Mouse (Mus musculus) liver, adult 2 months (tissue): ENCODE data around the gene Bcl9l. TPM values are rescaled to one million over a fixed set of nuclear protein-coding genes. Genes with fewer than 3 reads are reported as not detected.

Experiments used
- DNase-seq: peaks from one replicate; pipeline ENCODE4 v3.0.0-alpha.2; 2011; ENCODE audit warnings: low read depth, low spot score; ENCODE audit errors: extremely low read depth
- H3K27ac ChIP-seq: fragments of 200-500 bp; replicated peaks from 2 replicates; pipeline ENCODE4 v1.5.1; 2012; ENCODE audit warnings: low read depth, mild to moderate bottlenecking, control low read depth, inconsistent platforms, low read length; ENCODE audit not compliant: insufficient read depth
- H3K27me3 ChIP-seq: fragments of 200-500 bp; 2 replicates; pipeline ENCODE4 v1.6.1; 2012; ENCODE audit warnings: mild to moderate bottlenecking, moderate library complexity, low read length, inconsistent platforms; ENCODE audit not compliant: control insufficient read depth, insufficient read depth
- H3K36me3 ChIP-seq: fragments of 200-500 bp; 2 replicates; pipeline ENCODE4 v1.6.1; 2012; ENCODE audit warnings: low read length, inconsistent platforms; ENCODE audit not compliant: control insufficient read depth, insufficient read depth
- H3K4me1 ChIP-seq: fragments of 200-500 bp; 2 replicates; pipeline ENCODE4 v1.6.1; 2011; ENCODE audit warnings: low read length; ENCODE audit not compliant: control insufficient read depth, insufficient read depth
- H3K4me3 ChIP-seq: fragments of 200-500 bp; 2 replicates; pipeline ENCODE4 v1.5.1; 2011; ENCODE audit warnings: low read depth, mild to moderate bottlenecking, control low read depth, low read length, moderate library complexity; ENCODE audit not compliant: insufficient read depth
- H3K79me2 ChIP-seq: fragments of 200-500 bp; 2 replicates; pipeline ENCODE4 v1.6.1; 2012; ENCODE audit warnings: inconsistent platforms, mild to moderate bottlenecking, low read length, moderate library complexity; ENCODE audit not compliant: control insufficient read depth, insufficient read depth
- H3K9ac ChIP-seq: fragments of 200-500 bp; 2 replicates; pipeline ENCODE4 v1.6.1; 2012; ENCODE audit warnings: low read depth, mild to moderate bottlenecking, control low read depth, inconsistent platforms, low read length
- CTCF ChIP-seq: fragments of 200-500 bp; IDR thresholded peaks from 2 replicates; pipeline ENCODE4 v1.5.1; 2011; ENCODE audit warnings: low read depth, low read length, control low read depth
- POLR2A ChIP-seq: fragments of 200-500 bp; IDR thresholded peaks from 2 replicates; pipeline ENCODE4 v1.6.1; 2011; ENCODE audit warnings: low read length, control low read depth; ENCODE audit not compliant: insufficient read depth; ENCODE audit errors: extremely low read depth
- WGBS: fragments of 180-500 bp; shearing (Covaris S2); methylation state at CpG from one replicate; pipeline ENCODE4 v1.1.7; 2018; 5-methylcytosine and 5-hydroxymethylcytosine counted together
- polyA plus RNA-seq: library from polyadenylated mRNA; depleted of rRNA; stranded (reverse); fragments of >200 nt; gene quantifications from 2 replicates; pipeline ENCODE4 v1.2.3, GENCODE M21; 2012
- total RNA-seq: library from RNA; depleted of rRNA; stranded (reverse); fragments of >200 nt; gene quantifications from 2 replicates; pipeline ENCODE4 v1.2.3, GENCODE M21; 2014

Bcl9l gene
- total and polyA plus RNA-seq, 2 experiments = 5.4 to 27.9 TPM

GRCm38 (mm10) chr9:44454891-44455220 is 27.8 kb upstream of the Bcl9l start, which contains the start of gene Upk2:
Gene Upk2 (minus strand): TSS chr9:44454976.
- Histone ChIP-seq H3K27me3 (no peaks in the 10 kb centered on the region), H3K36me3 (no peaks in the 10 kb centered on the region), H3K27ac (no peak within 1 kb of the TSS), H3K4me1 (no peaks in the 10 kb centered on the region), H3K4me3 (no peak within 1 kb of the TSS), H3K79me2 (no peaks in the 10 kb centered on the region), H3K9ac (no peak within 1 kb of the TSS)
- WGBS = 58% methylated on average over 4 of the region's 4 CpGs
- no peak for DNase-seq
- TF ChIP-seq CTCF (no peak), POLR2A (no peak)

- TF ChIP-seq CTCF (no peak), POLR2A (no peak)
- H3K27me3 ChIP-seq = no peaks in the 10 kb centered on the region
Observed at GRCm38 (mm10) chr9:44457035-44457742, 25.4 kb upstream of the Bcl9l start.

GRCm38 (mm10) chr9:44461950-44462349 is 20.7 kb upstream of the Bcl9l start:
- H3K9ac ChIP-seq = no peak overlapping the region
- 73% methylated on average over 5 of the region's 5 CpGs for WGBS
- no peaks in the 10 kb centered on the region for H3K27me3 ChIP-seq
- TF ChIP-seq CTCF (no peak), POLR2A (no peak)
- DNase-seq = peak; percentile 33
- H3K4me3 ChIP-seq = no peak overlapping the region
- H3K4me1 ChIP-seq = no peaks in the 10 kb centered on the region
- H3K27ac ChIP-seq = no peak overlapping the region
- no peaks in the 10 kb centered on the region for H3K79me2 ChIP-seq
- no peaks in the 10 kb centered on the region for H3K36me3 ChIP-seq

More at GRCm38 (mm10) chr9:44457035-44457742, 25.4 kb upstream of the Bcl9l start:
- no peak overlapping the region for H3K27ac ChIP-seq
- no peak for DNase-seq
- no peaks in the 10 kb centered on the region for H3K79me2 ChIP-seq
- H3K4me1 ChIP-seq = no peaks in the 10 kb centered on the region
- H3K9ac ChIP-seq = no peak overlapping the region
- WGBS = 35% methylated on average over 11 of the region's 11 CpGs
- H3K4me3 ChIP-seq = no peak overlapping the region
- no peaks in the 10 kb centered on the region for H3K36me3 ChIP-seq

- H3K79me2 ChIP-seq = no peaks in the 10 kb centered on the region
- 50% methylated on average over 7 of the region's 7 CpGs for WGBS
Observed at GRCm38 (mm10) chr9:44468224-44468623, 14.4 kb upstream of the Bcl9l start.

GRCm38 (mm10) chr9:44468800-44469199 is 13.8 kb upstream of the Bcl9l start:
- no peaks in the 10 kb centered on the region for H3K36me3 ChIP-seq
- no peaks in the 10 kb centered on the region for H3K4me1 ChIP-seq
- H3K27me3 ChIP-seq = no peaks in the 10 kb centered on the region
- H3K4me3 ChIP-seq = no peak overlapping the region
- no peak overlapping the region for H3K9ac ChIP-seq
- whole genome bisulfite sequencing = 63% methylated on average over 2 of the region's 2 CpGs
- no peak for DNase-seq
- TF ChIP-seq CTCF (no peak), POLR2A (no peak)
- H3K79me2 ChIP-seq = no peaks in the 10 kb centered on the region
- H3K27ac ChIP-seq = no peak overlapping the region

More at GRCm38 (mm10) chr9:44468224-44468623, 14.4 kb upstream of the Bcl9l start:
- H3K27me3 ChIP-seq = no peaks in the 10 kb centered on the region
- no peak overlapping the region for H3K4me3 ChIP-seq
- no peak overlapping the region for H3K9ac ChIP-seq
- H3K36me3 ChIP-seq = no peaks in the 10 kb centered on the region
- H3K4me1 ChIP-seq = no peaks in the 10 kb centered on the region
- H3K27ac ChIP-seq = no peak overlapping the region
- TF ChIP-seq POLR2A = no peak
- no peak for TF ChIP-seq CTCF
- no peak for DNase-seq

- WGBS = 64% methylated on average over 3 of the region's 3 CpGs
- no peak overlapping the region for H3K27ac ChIP-seq
Observed at GRCm38 (mm10) chr9:44473184-44473583, 9.4 kb upstream of the Bcl9l start.

More at GRCm38 (mm10) chr9:44473184-44473583, 9.4 kb upstream of the Bcl9l start:
- H3K27me3 ChIP-seq = no peaks in the 10 kb centered on the region
- no peak overlapping the region for H3K9ac ChIP-seq
- DNase-seq = no peak
- H3K4me3 ChIP-seq = no peak overlapping the region
- peaks cover 3% of the 10 kb centered on the region for H3K4me1 ChIP-seq
- TF ChIP-seq CTCF (no peak), POLR2A (no peak)
- H3K36me3 ChIP-seq = no peaks in the 10 kb centered on the region
- no peaks in the 10 kb centered on the region for H3K79me2 ChIP-seq
